Mouse (Mus musculus): ENCODE measurements around the gene Pitpna. TPM values are rescaled to one million over a fixed set of nuclear protein-coding genes. Genes with fewer than 3 reads are reported as not detected.

Gene Pitpna
- total and polyA plus RNA-seq, 3 experiments, result 57.2 to 99.1 (median 96.6) TPM

GRCm38 (mm10) chr11:75604826-75605225 is 16.9 kb downstream of the Pitpna start:
- intact Hi-C loops (cut with DNase I), result no loop called here

GRCm38 (mm10) chr11:75605318-75605717 is 17.4 kb downstream of the Pitpna start:
- WGBS, result 33% methylated on average over 1 of the region's 1 CpGs
- DNase-seq, result no peak
- H3K4me3 ChIP-seq, result no peak overlapping the region
- no peaks in the 10 kb centered on the region for H3K36me3 ChIP-seq (ENCODE audit: control insufficient read depth, insufficient read depth, low read length)
- no peaks in the 10 kb centered on the region for H3K4me1 ChIP-seq (ENCODE audit: control insufficient read depth, insufficient read depth, low read length)
- no peak overlapping the region for H3K9ac ChIP-seq (ENCODE audit: low read depth, low read length)
- no peak overlapping the region for H3K27ac ChIP-seq
- no peaks in the 10 kb centered on the region for H3K27me3 ChIP-seq (ENCODE audit: control insufficient read depth, insufficient read depth, low read length)
- TF ChIP-seq POLR2A (IDR thresholded peaks at IDR 0.05; ENCODE audit: insufficient read depth, low read depth, low read length) (no peak), CTCF (IDR thresholded peaks at IDR 0.05) (no peak), EP300 (IDR thresholded peaks at IDR 0.05; ENCODE audit: insufficient read depth, low read depth, low read length) (no peak)
- H3K79me2 ChIP-seq (replicated peaks; ENCODE audit: control insufficient read depth, insufficient read depth, low read length), result no peaks in the 10 kb centered on the region
- intact Hi-C loops (cut with DNase I), result no loop called here

More at GRCm38 (mm10) chr11:75604826-75605225, 16.9 kb downstream of the Pitpna start:
- no peak for TF ChIP-seq EP300 (IDR thresholded peaks at IDR 0.05; ENCODE audit: insufficient read depth, low read depth, low read length)
- TF ChIP-seq POLR2A (IDR thresholded peaks at IDR 0.05; ENCODE audit: insufficient read depth, low read depth, low read length), result no peak
- no peak for TF ChIP-seq CTCF (IDR thresholded peaks at IDR 0.05)
- no peak overlapping the region for H3K4me3 ChIP-seq
- 68% methylated on average over 5 of the region's 5 CpGs for WGBS
- H3K27ac ChIP-seq, result no peak overlapping the region
- H3K79me2 ChIP-seq (replicated peaks; ENCODE audit: control insufficient read depth, insufficient read depth, low read length), result no peaks in the 10 kb centered on the region
- no peak overlapping the region for H3K9ac ChIP-seq (ENCODE audit: low read depth, low read length)
- no peaks in the 10 kb centered on the region for H3K27me3 ChIP-seq (ENCODE audit: control insufficient read depth, insufficient read depth, low read length)
- no peak for DNase-seq
- no peaks in the 10 kb centered on the region for H3K4me1 ChIP-seq (ENCODE audit: control insufficient read depth, insufficient read depth, low read length)
- H3K36me3 ChIP-seq (ENCODE audit: control insufficient read depth, insufficient read depth, low read length), result no peaks in the 10 kb centered on the region

GRCm38 (mm10) chr11:75608776-75609175 is 20.9 kb downstream of the Pitpna start:
- TF ChIP-seq POLR2A (IDR thresholded peaks at IDR 0.05; ENCODE audit: insufficient read depth, low read depth, low read length), result no peak
- Histone ChIP-seq H3K4me1 (ENCODE audit: control insufficient read depth, insufficient read depth, low read length) (no peaks in the 10 kb centered on the region), H3K4me3 (no peak overlapping the region), H3K79me2 (replicated peaks; ENCODE audit: control insufficient read depth, insufficient read depth, low read length) (no peaks in the 10 kb centered on the region), H3K27ac (no peak overlapping the region), H3K27me3 (ENCODE audit: control insufficient read depth, insufficient read depth, low read length) (no peaks in the 10 kb centered on the region), H3K9ac (ENCODE audit: low read depth, low read length) (no peak overlapping the region), H3K36me3 (ENCODE audit: control insufficient read depth, insufficient read depth, low read length) (no peaks in the 10 kb centered on the region)
- intact Hi-C loops (cut with DNase I), result no loop called here
- no peak for DNase-seq
- WGBS, result 90% methylated on average over 5 of the region's 5 CpGs

GRCm38 (mm10) chr11:75610021-75610420 is 22.1 kb downstream of the Pitpna start:
- no peak for DNase-seq
- H3K4me1 ChIP-seq (ENCODE audit: control insufficient read depth, insufficient read depth, low read length), result no peaks in the 10 kb centered on the region
- intact Hi-C loops (cut with DNase I), result no loop called here
- no peak for TF ChIP-seq EP300 (IDR thresholded peaks at IDR 0.05; ENCODE audit: insufficient read depth, low read depth, low read length)
- no peaks in the 10 kb centered on the region for H3K27me3 ChIP-seq (ENCODE audit: control insufficient read depth, insufficient read depth, low read length)
- H3K9ac ChIP-seq (ENCODE audit: low read depth, low read length), result no peak overlapping the region
- H3K27ac ChIP-seq, result no peak overlapping the region
- WGBS, result 88% methylated on average over 2 of the region's 2 CpGs
- H3K36me3 ChIP-seq (ENCODE audit: control insufficient read depth, insufficient read depth, low read length), result no peaks in the 10 kb centered on the region
- no peak overlapping the region for H3K4me3 ChIP-seq
- no peaks in the 10 kb centered on the region for H3K79me2 ChIP-seq (replicated peaks; ENCODE audit: control insufficient read depth, insufficient read depth, low read length)

- intact Hi-C loops (cut with DNase I), result no loop called here
- H3K9ac ChIP-seq (ENCODE audit: low read depth, low read length), result no peak overlapping the region
- no peaks in the 10 kb centered on the region for H3K4me1 ChIP-seq (ENCODE audit: control insufficient read depth, insufficient read depth, low read length)
- no peaks in the 10 kb centered on the region for H3K36me3 ChIP-seq (ENCODE audit: control insufficient read depth, insufficient read depth, low read length)
- no peaks in the 10 kb centered on the region for H3K27me3 ChIP-seq (ENCODE audit: control insufficient read depth, insufficient read depth, low read length)
- 98% methylated on average over 1 of the region's 1 CpGs for WGBS
- no peak overlapping the region for H3K27ac ChIP-seq
- no peak overlapping the region for H3K4me3 ChIP-seq
- DNase-seq, result no peak
- H3K79me2 ChIP-seq (replicated peaks; ENCODE audit: control insufficient read depth, insufficient read depth, low read length), result no peaks in the 10 kb centered on the region
- no peak for TF ChIP-seq CTCF (IDR thresholded peaks at IDR 0.05)
- no peak for TF ChIP-seq POLR2A (IDR thresholded peaks at IDR 0.05; ENCODE audit: insufficient read depth, low read depth, low read length)
- TF ChIP-seq EP300 (IDR thresholded peaks at IDR 0.05; ENCODE audit: insufficient read depth, low read depth, low read length), result no peak
These were observed 26.9 kb downstream of the Pitpna start for GRCm38 (mm10) chr11:75614769-75615168.

DNA sequence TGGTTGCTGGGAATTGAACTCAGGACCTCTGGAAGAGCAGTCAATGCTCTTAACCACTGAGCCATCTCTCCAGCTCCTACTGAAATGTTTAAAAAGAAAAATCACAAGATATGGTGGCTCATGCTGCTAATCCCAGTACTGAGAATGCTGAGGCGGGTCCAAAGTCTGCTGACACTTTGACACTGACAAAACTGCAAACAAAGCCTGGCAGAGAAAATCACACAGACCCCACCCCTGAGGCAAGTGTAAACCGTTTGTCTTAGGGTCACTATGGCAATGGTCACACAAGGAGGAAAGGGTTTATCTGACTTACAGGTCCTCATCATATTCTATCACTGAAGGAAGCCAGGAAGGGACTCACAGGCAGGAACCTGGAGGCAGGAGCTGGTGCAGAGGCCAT is 27.7 kb downstream of the Pitpna start:
- WGBS, result 83% methylated on average over 2 of the region's 2 CpGs
- intact Hi-C loops (cut with DNase I), result no loop called here
- TF ChIP-seq EP300 (IDR thresholded peaks at IDR 0.05; ENCODE audit: insufficient read depth, low read depth, low read length) (no peak), POLR2A (IDR thresholded peaks at IDR 0.05; ENCODE audit: insufficient read depth, low read depth, low read length) (no peak), CTCF (IDR thresholded peaks at IDR 0.05) (no peak)
- no peaks in the 10 kb centered on the region for H3K79me2 ChIP-seq (replicated peaks; ENCODE audit: control insufficient read depth, insufficient read depth, low read length)
- no peak for DNase-seq
- H3K4me1 ChIP-seq (ENCODE audit: control insufficient read depth, insufficient read depth, low read length), result peaks cover 3% of the 10 kb centered on the region
- H3K4me3 ChIP-seq, result no peak overlapping the region
- H3K27ac ChIP-seq, result no peak overlapping the region
- H3K27me3 ChIP-seq (ENCODE audit: control insufficient read depth, insufficient read depth, low read length), result no peaks in the 10 kb centered on the region
- peaks cover 2% of the 10 kb centered on the region; the same call in 1 of the 2 replicates for H3K36me3 ChIP-seq (ENCODE audit: control insufficient read depth, insufficient read depth, low read length)
- H3K9ac ChIP-seq (ENCODE audit: low read depth, low read length), result no peak overlapping the region

Data from heart, adult 2 months (tissue).